Mouse (Mus musculus) MEL (cell line): ENCODE results near the gene Prickle1.

ENCODE experiments used
- EP300 ChIP-seq, 2 experiments: IDR thresholded peaks; 2 replicates each; pipeline ENCODE4 v1.6.1; 2011; ENCODE audit warnings: improper control_type of control experiment in 2 of 2, low read length in 2 of 2, low read depth in 1 of 2, mild to moderate bottlenecking in 1 of 2
- POLR2A ChIP-seq, 2 experiments: IDR thresholded peaks; 2 replicates each; pipeline ENCODE4 v1.6.1; 2011 to 2012; ENCODE audit warnings: low read length in 2 of 2, mild to moderate bottlenecking in 2 of 2, control low read depth in 1 of 2, improper control_type of control experiment in 1 of 2, low read depth in 1 of 2, moderate library complexity in 1 of 2; ENCODE audit not compliant: control insufficient read depth in 1 of 2, insufficient read depth in 1 of 2, poor library complexity in 1 of 2

- no peak for TF ChIP-seq POLR2A (IDR thresholded peaks at IDR 0.05; ENCODE audit: control insufficient read depth in 1 of 2, insufficient read depth in 1 of 2, low read depth in 1 of 2, low read length in 2 of 2, poor library complexity in 1 of 2)
- TF ChIP-seq EP300 (IDR thresholded peaks at IDR 0.05; ENCODE audit: low read depth in 1 of 2, low read length in 2 of 2) = no peak
Observed at GRCm38 (mm10) chr15:93486066-93486465, 109.6 kb downstream of the Prickle1 start.
